Mouse (Mus musculus): ENCODE measurements around the gene Tmem246. TPM values are rescaled to one million over a fixed set of nuclear protein-coding genes. Genes with fewer than 3 reads are reported as not detected.
"Not testable (repeated sequence)": the region's sequence is repeated elsewhere in the genome, so short reads cannot be mapped to it uniquely, and the experiment has no call there.

Tmem246 gene
- total RNA-seq (2021), result 10 to 100 TPM; 67.8 to 71.7 TPM

DNA sequence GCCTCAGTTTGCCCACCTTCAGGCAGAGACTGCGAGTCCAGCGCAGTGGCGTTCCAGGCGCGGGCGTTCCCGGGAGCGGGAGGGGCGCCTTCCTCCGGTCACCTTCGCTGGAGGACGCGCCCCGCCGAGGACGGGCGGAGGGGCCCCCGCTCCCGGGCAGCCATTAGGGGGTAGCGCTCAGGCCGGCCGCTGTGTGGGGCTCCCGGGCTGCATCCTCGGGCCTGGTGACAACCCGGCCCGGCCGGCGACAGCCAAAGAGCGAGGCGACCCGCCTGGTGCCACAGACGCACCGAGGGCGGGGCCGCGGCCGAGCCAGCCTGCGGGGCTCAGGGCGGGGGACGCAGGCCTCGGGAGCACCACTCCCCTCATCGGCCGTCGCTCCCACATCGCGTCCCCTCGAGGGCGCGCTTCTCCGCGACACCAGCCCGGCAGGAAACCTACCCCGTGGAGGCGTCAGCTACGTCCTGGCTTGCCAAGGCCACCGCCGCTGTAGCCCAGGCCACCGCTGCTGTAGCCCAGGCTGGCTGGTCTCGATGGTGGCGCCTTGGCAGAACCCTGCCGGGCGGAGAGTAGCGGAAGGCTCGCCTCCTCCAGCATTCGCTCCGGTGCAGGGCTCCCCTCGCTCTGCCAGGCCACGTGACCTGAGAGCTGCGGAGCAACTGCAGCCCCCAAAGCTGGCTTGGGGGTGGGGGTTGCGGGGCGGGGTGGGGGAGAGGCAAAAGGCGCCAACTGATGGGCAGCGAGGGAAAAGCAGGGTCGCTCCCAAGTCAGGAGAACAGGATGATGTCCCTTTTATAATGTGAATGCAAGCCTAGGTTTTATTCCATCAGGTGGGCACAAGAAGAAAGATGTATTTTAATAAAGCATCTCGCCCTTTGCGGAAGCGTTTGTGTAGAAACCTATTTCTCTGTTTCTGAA is at the start of gene Tmem246:
TSS of gene Tmem246 (minus strand) at position 694 of the 918 bp plus-strand sequence.
- intact Hi-C loops (cut with DNase I), result no loop called here
- peak; percentile 86 for DNase-seq

- intact Hi-C loops (cut with DNase I), result no loop called here
- DNase-seq, result no peak
Measured at GRCm38 (mm10) chr4:49639913-49640312, 42.2 kb upstream of the Tmem246 start.

DNA sequence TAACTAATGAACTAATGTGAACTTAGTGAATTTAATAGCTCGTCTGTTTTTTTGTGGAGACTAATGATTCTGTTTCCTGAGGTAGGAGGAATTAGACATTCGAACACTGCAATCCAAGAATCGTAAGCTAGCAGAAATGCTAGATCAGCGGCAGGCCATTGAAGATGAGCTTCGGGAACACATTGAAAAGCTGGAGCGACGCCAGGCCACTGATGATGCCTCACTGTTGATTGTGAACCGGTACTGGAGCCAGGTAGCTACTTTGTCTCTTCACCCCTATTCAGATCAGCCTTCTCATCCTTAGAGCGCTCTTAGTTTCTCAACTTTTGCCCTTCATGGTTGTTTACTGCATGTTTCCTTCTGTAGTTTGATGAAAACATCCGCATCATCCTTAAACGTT is 40.1 kb upstream of the Tmem246 start:
- peak; percentile 13 for DNase-seq
- intact Hi-C loops (cut with DNase I), result no loop called here

DNA sequence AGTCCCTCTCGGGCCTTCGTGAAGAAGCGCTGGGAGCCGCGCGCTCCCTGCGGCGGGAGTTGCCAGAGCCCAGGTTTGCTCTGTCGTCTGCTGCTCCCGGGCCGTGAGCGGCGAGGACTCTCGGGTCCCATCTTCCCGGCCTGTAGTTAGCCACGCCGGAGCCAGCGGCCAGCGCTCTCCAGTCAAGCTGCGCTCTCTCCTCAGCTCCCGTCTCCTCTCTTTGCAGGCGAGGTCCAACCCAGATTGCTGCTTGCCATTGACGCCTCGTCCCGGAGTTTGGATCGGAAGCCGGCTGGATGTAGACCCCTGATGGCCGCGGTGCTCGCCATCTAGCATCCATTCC is 34.4 kb upstream of the Tmem246 start:
- no peak for DNase-seq
- intact Hi-C loops (cut with DNase I), result no loop called here

DNA sequence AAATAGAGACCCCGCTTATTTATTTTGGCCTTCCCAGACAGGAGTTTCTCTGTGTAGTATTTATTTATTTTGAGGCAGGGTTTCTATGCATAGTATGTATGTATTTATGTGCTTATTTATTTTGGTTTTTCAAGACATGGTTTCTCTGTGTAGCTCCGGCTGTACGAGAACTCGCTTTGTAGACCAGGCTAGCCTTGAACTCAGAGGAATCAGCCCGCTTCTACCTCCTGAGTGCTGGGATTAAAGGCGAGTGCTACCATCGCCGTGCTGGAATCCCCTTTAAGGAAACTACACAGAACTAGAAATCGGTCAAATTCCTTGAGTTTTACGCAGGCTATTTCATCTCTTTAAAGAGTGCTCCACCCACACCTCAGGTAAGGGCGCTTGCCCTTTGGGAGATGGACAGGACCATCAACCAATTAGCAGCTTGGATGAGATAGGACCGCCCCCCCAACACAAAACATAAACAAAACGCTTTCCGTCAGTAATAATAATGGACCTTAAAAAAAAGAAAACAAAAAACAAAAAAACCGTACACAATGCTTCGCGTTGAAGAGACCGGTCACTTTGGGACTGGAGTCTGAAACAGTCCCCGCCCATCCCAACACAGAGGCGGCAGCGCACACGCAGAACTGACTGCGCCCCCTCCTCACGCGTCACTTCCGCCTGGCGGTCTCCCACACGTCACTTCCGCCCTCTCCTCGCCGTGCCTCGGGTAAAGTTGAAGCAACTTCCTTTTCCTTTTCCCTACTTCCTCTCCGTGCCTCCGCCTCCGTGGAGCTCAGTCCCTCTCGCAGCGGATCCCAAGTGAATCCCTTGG is 33.9 kb upstream of the Tmem246 start, which contains the start of gene Rnf20:
TSS of gene Rnf20 (plus strand) at position 688 of the 820 bp plus-strand sequence.
- intact Hi-C loops (cut with DNase I), result no loop called here
- peak; percentile 96 for DNase-seq

- no peak for DNase-seq
- intact Hi-C loops (cut with DNase I), result loop anchor here (5.0 to 10.0 kb wide), 3 partner anchors 107 to 937 kb away; partner anchors contain the start of genes Mrpl50 and Zfp189
Measured at GRCm38 (mm10) chr4:49628941-49629340, 31.3 kb upstream of the Tmem246 start.

DNA sequence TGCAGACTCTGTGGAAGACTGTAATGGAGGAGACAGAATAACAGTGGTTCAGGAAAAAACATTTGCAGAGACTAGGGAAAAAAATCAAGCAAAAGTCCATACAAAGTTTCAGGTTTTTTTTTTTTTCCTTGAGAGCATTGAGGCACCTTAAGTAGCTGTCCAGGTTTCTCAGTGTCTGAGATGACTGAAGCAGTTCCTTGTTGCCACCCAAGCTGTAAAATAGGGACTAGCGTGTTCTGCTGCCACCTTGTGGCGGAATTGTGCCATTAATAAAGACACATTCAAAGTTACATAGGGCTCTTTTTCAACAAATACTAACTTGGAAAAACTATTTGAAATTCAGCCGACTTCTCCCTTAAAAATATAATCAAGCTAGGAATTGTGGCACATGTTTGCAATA is 29.3 kb upstream of the Tmem246 start:
- peak; percentile 75 for DNase-seq
- intact Hi-C loops (cut with DNase I), result loop anchor here (2.0 to 10.0 kb wide), 4 partner anchors 58 to 935 kb away; partner anchors contain the start of genes Mrpl50 and Zfp189

DNA sequence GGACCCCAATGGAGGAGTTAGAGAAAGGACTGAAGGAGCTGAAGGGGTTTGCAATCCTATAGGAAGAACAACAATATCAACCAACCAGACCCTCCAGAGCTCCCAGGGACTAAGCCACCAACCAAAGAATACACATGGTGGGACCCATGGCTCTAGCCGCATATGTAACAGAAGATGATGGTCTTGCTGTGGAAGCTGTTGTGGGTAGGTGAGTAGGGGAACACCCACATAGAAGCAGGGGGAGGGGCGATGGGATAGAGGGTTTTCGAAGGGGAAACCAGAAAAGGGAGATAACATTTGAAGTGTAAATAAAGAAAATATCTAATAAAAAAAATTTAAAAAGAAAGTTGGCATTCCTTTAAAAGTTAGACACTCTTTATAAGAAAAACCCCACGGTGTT is 27.3 kb upstream of the Tmem246 start:
- intact Hi-C loops (cut with DNase I), result loop anchor here (5.0 to 10.0 kb wide), 3 partner anchors 103 to 933 kb away; partner anchors contain the start of genes Mrpl50 and Zfp189
- not testable (repeated sequence) for DNase-seq

GRCm38 (mm10) chr4:49623916-49624315 is 26.2 kb upstream of the Tmem246 start:
- no peak for DNase-seq
- intact Hi-C loops (cut with DNase I), result loop anchor here (10.0 kb wide), 1 partner anchor 849 kb away; no protein-coding TSS in a partner anchor

GRCm38 (mm10) chr4:49622272-49622671 is 24.6 kb upstream of the Tmem246 start:
- no peak for DNase-seq
- intact Hi-C loops (cut with DNase I), result loop anchor here (10.0 kb wide), 1 partner anchor 847 kb away; no protein-coding TSS in a partner anchor

DNA sequence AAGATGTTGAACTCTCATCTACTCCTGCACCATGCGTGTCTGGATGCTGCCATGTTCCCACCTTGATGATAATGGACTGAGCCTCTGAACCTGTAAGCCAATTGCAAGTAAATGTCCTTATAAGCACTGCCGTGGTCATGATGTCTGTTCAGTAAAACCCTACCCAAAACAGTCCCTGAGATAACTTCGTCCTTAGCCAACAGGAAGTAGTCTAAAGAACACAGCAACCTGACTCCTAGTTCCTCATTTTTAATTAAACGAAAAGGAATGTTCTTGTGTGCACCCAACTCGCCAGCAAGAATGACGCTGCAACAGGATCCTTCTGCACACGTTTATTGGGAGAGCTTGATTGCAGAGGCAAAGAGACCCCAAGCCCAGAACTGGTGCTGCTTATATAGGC is 22.2 kb upstream of the Tmem246 start:
- intact Hi-C loops (cut with DNase I), result loop anchor here (10.0 kb wide), 1 partner anchor 845 kb away; no protein-coding TSS in a partner anchor
- DNase-seq, result not testable (repeated sequence)

DNA sequence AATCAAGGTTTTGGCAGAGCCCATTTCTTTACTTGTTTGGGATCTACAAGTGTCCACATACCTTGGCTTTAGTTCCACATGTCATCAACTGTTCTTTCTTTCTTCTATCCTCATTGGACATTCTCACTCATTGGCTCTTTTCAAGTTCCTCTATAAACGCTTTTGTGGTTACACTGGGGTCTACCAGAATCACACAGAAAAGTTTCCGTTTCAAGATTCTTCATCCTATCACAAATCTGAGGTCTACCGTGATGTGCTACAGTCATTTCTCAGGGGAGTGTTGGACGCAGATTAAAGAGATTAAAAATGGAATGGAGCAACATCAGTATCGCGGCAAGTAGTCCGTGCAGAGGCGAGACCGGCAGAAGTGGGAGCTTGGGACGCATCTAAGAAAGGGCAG is 19.2 kb upstream of the Tmem246 start:
- no peak for DNase-seq
- intact Hi-C loops (cut with DNase I), result no loop called here

DNA sequence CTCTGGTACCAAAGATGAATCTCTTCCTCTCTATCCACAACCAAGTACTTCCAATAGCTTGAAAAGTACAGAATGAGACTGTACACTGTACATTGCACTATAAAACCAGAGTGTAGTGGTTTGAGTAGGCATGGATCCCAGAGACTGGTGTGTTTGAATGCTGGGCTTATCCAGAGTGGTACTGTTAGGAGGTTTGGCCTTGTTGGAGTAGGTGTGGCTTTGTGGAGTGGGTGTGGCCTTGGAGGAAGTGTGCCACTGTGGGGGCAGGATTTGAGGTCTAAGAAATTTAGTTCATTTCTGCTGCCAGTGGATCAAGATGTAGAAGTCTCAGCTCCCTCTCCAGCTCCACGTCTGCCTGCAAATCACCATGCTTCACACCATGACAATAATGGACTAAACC is 7.8 kb upstream of the Tmem246 start:
- intact Hi-C loops (cut with DNase I), result no loop called here
- no peak for DNase-seq

GRCm38 (mm10) chr4:49604616-49605015 is 6.9 kb upstream of the Tmem246 start:
- DNase-seq, result no peak
- intact Hi-C loops (cut with DNase I), result no loop called here

GRCm38 (mm10) chr4:49604016-49604546 is 6.4 kb upstream of the Tmem246 start:
- no peak for DNase-seq
- intact Hi-C loops (cut with DNase I), result no loop called here

DNA sequence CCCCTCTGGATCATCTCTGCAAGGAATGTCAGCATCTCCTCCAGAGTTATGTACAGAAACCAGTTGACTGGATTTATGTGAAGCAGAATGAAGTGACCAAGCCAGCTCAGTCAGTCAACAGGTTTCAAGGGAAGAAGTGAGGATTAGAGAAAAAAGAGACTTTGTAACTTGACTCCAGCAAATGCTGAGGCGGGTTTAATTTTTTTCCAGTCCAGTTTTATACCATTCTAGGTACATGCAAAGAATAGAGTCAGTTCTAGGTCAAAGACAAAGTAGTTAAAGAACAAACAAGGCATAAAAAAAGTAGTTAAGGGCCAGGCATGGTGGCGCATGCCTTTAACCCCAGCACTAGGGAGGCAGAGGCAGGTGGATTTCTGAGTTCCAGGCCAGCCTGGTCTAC is 5.5 kb upstream of the Tmem246 start:
- intact Hi-C loops (cut with DNase I), result no loop called here
- no peak for DNase-seq

- intact Hi-C loops (cut with DNase I), result no loop called here
- peak; percentile 35 for DNase-seq
Measured at GRCm38 (mm10) chr4:49596846-49597182, 862 bp downstream of the Tmem246 start.

DNA sequence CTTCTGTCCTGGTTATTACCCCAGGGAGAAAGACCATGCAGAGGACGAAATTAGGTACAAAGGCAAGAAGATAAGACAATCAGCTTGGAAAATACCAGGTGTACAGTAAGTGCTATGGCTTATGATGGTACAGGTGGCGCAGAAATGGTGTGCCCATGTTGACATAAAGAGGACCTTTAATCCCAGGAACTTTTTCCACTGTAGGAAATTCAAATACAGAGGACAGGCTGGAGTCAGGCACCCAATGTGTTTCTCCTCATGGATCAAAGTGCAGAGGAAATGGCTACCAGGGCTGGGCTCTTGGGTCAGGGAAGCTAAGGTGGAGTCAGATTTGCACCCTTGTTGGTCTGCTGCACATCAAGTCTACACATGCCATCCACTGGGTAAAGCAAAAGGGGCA is 7.5 kb downstream of the Tmem246 start:
- DNase-seq, result no peak
- intact Hi-C loops (cut with DNase I), result no loop called here

- no peak for DNase-seq
- intact Hi-C loops (cut with DNase I), result no loop called here
Measured at GRCm38 (mm10) chr4:49586811-49587210, 10.9 kb downstream of the Tmem246 start.

- DNase-seq, result no peak
- intact Hi-C loops (cut with DNase I), result no loop called here
Measured at GRCm38 (mm10) chr4:49585524-49586101, 12.1 kb downstream of the Tmem246 start.
